8 mouse cellular contexts compared by ENCODE assay signal in the genomic region with DNA sequence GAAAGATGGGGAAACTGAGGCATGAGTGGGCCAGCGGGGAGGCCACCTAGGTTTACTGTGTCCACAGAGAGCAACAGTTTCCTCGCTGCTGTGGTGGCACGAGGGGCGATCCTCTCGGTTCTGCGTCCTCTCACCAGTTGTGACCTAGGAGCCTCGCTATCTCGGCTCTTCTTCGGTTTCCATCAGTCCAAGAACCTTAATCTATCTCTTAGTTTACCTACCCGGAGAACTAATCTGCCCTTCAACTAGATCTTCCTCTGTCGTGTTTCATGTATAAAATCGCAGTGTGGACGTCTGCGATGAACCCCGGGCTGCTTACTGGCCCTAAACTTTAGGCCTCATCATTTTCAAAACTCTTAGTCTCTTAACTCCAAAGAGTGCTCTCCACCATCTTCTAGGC. TPM values are rescaled to one million over a fixed set of nuclear protein-coding genes. Genes with fewer than 3 reads are reported as not detected.
DNase-seq lines count a peak whose midpoint lies in the region; ATAC-seq and TF ChIP-seq lines count a peak whose summit lies in the region.

No protein-coding gene starts in this region.

- H3K9me3 ChIP-seq in lung, postnatal 0 days (ENCODE audit: low read length), result no peaks in the 10 kb centered on the region
- no peaks in the 10 kb centered on the region for H3K9me3 ChIP-seq in embryonic facial prominence, embryonic 13.5 days
- no peaks in the 10 kb centered on the region for H3K9me3 ChIP-seq in limb, embryonic 10.5 days (replicated peaks)

- no peaks in the 10 kb centered on the region; the same call in 1 of the 2 replicates for H3K4me1 ChIP-seq in lung, postnatal 0 days (ENCODE audit: insufficient read depth, low read depth, low read length)
- H3K4me1 ChIP-seq in embryonic facial prominence, embryonic 13.5 days, result peaks cover 25% of the 10 kb centered on the region
- H3K4me1 ChIP-seq in limb, embryonic 10.5 days, result peaks cover 26% of the 10 kb centered on the region

- TF ChIP-seq EP300 in lung, postnatal 0 days (IDR thresholded peaks at IDR 0.05), result no peak

- no peak for ATAC-seq in lung, postnatal 0 days
- ATAC-seq in embryonic facial prominence, embryonic 13.5 days (ENCODE audit: insufficient number of reproducible peaks, insufficient read depth, low FRiP score, low TSS enrichment, low read depth), result no peak
- ATAC-seq in neutrophil, adult 5-6 weeks (ENCODE audit: extremely low read depth, insufficient number of reproducible peaks, low FRiP score, poor library complexity, severe bottlenecking), result peak; percentile 1; the same call in 1 of the 2 replicates

- peak overlapping the region; percentile 81 for H3K4me2 ChIP-seq in lung, postnatal 0 days (replicated peaks; ENCODE audit: low read depth, low read length)
- H3K4me2 ChIP-seq in embryonic facial prominence, embryonic 13.5 days, result peak overlapping the region; percentile 80

- H3K4me3 ChIP-seq in lung, postnatal 0 days (ENCODE audit: low read depth, low read length), result peak overlapping the region; percentile 84
- H3K4me3 ChIP-seq in embryonic facial prominence, embryonic 13.5 days, result peak overlapping the region; percentile 93
- peak overlapping the region; percentile 81 for H3K4me3 ChIP-seq in limb, embryonic 10.5 days

- no peaks in the 10 kb centered on the region for H3K36me3 ChIP-seq in lung, postnatal 0 days (ENCODE audit: insufficient read depth, low read length)
- peaks cover 64% of the 10 kb centered on the region for H3K36me3 ChIP-seq in embryonic facial prominence, embryonic 13.5 days
- peaks cover 70% of the 10 kb centered on the region for H3K36me3 ChIP-seq in limb, embryonic 10.5 days

- TF ChIP-seq CTCF in lung, postnatal 0 days (IDR thresholded peaks at IDR 0.05), result no peak

- H3K27me3 ChIP-seq in lung, postnatal 0 days (replicated peaks; ENCODE audit: insufficient read depth, low read length), result no peaks in the 10 kb centered on the region
- no peaks in the 10 kb centered on the region for H3K27me3 ChIP-seq in embryonic facial prominence, embryonic 13.5 days
- H3K27me3 ChIP-seq in limb, embryonic 10.5 days (ENCODE audit: low read depth, poor library complexity, severe bottlenecking), result no peaks in the 10 kb centered on the region

- WGBS in lung, postnatal 0 days, result 8% methylated on average over 14 of the region's 15 CpGs
- WGBS in embryonic facial prominence, embryonic 13.5 days, result 11% methylated on average over 15 of the region's 15 CpGs
- WGBS in limb, embryonic 10.5 days, result 15% methylated on average over 15 of the region's 15 CpGs

- no peak for DNase-seq in lung, postnatal 0 days (ENCODE audit: low spot score)
- no peak for DNase-seq in lung, postnatal 36 days
- no peak for DNase-seq in limb, embryonic 10.5 days (ENCODE audit: low spot score)
- no peak for DNase-seq in adrenal gland, postnatal 36 days
- DNase-seq in kidney, postnatal 36 days, result no peak
- no peak for DNase-seq in retina, embryonic 14.5 days (ENCODE audit: low spot score)

- H3K27ac ChIP-seq in lung, postnatal 0 days (ENCODE audit: low read length), result peak overlapping the region; percentile 83
- peak overlapping the region; percentile 90 for H3K27ac ChIP-seq in embryonic facial prominence, embryonic 13.5 days
- peak overlapping the region; percentile 93 for H3K27ac ChIP-seq in limb, embryonic 10.5 days

- peak overlapping the region; percentile 92 for H3K9ac ChIP-seq in lung, postnatal 0 days (replicated peaks; ENCODE audit: low read depth)
- H3K9ac ChIP-seq in embryonic facial prominence, embryonic 13.5 days, result peak overlapping the region; percentile 96

RNA-seq across cellular contexts. Expression of a gene that starts 0.6 kb away (rescaled TPM):
- not detected in 2 replicates for polyA plus RNA-seq in lung, postnatal 0 days (2015; fragmentation: Nextera tagmentation; extraction: Ambion mirVana)
- 0.22 and 0.58 TPM in 2 replicates for polyA plus RNA-seq in embryonic facial prominence, embryonic 13.5 days (2015; fragmentation: Nextera tagmentation; extraction: Ambion mirVana)
- 0.08 and 0.14 TPM in 2 replicates for polyA plus RNA-seq in limb, embryonic 10.5 days (2016; fragmentation: Nextera tagmentation; extraction: Ambion mirVana)
- total RNA-seq in neutrophil, adult 5-6 weeks (2017), result 0.25 TPM in 1 of 2 replicates, not detected in the other
- total RNA-seq in adrenal gland, postnatal 36 days (2021), result under 1 TPM; 0.33 to 0.46 TPM

RNA-seq across cellular contexts. Expression of a gene that starts 0.7 kb away (rescaled TPM):
- 49.8 and 56.6 TPM in 2 replicates for polyA plus RNA-seq in lung, postnatal 0 days (2015; fragmentation: Nextera tagmentation; extraction: Ambion mirVana)
- 63.5 and 66.8 TPM in 2 replicates for polyA plus RNA-seq in embryonic facial prominence, embryonic 13.5 days (2015; fragmentation: Nextera tagmentation; extraction: Ambion mirVana)
- polyA plus RNA-seq in limb, embryonic 10.5 days (2016; fragmentation: Nextera tagmentation; extraction: Ambion mirVana), result 40.9 and 44.6 TPM in 2 replicates
- 15.1 and 19.3 TPM in 2 replicates for total RNA-seq in neutrophil, adult 5-6 weeks (2017)
- 10 to 100 TPM; 40.4 to 58.4 TPM for total RNA-seq in adrenal gland, postnatal 36 days (2021)

RNA-seq across cellular contexts. Expression of a gene that starts 6.2 kb away (rescaled TPM):
- polyA plus RNA-seq in lung, postnatal 0 days (2015; fragmentation: Nextera tagmentation; extraction: Ambion mirVana), result 90.3 and 91.4 TPM in 2 replicates
- polyA plus RNA-seq in embryonic facial prominence, embryonic 13.5 days (2015; fragmentation: Nextera tagmentation; extraction: Ambion mirVana), result 148 and 157 TPM in 2 replicates
- polyA plus RNA-seq in limb, embryonic 10.5 days (2016; fragmentation: Nextera tagmentation; extraction: Ambion mirVana), result 224 and 228 TPM in 2 replicates
- total RNA-seq in neutrophil, adult 5-6 weeks (2017), result 29.0 and 39.9 TPM in 2 replicates
- total RNA-seq in adrenal gland, postnatal 36 days (2021), result 10 to 100 TPM; 68.3 to 73.5 TPM

RNA-seq across cellular contexts. Expression of a gene that starts 9.5 kb away (rescaled TPM):
- polyA plus RNA-seq in lung, postnatal 0 days (2015; fragmentation: Nextera tagmentation; extraction: Ambion mirVana), result 0.31 TPM in 2 replicates
- 3.5 and 3.8 TPM in 2 replicates for polyA plus RNA-seq in embryonic facial prominence, embryonic 13.5 days (2015; fragmentation: Nextera tagmentation; extraction: Ambion mirVana)
- 0.58 and 0.80 TPM in 2 replicates for polyA plus RNA-seq in limb, embryonic 10.5 days (2016; fragmentation: Nextera tagmentation; extraction: Ambion mirVana)
- 0.25 and 0.35 TPM in 2 replicates for total RNA-seq in neutrophil, adult 5-6 weeks (2017)
- 1 to 10 TPM; 1.3 to 2.3 TPM for total RNA-seq in adrenal gland, postnatal 36 days (2021)

RNA-seq across cellular contexts. Expression of a gene that starts 34.0 kb away (rescaled TPM):
- 0.42 and 0.44 TPM in 2 replicates for polyA plus RNA-seq in lung, postnatal 0 days (2015; fragmentation: Nextera tagmentation; extraction: Ambion mirVana)
- 1.3 and 2.1 TPM in 2 replicates for polyA plus RNA-seq in embryonic facial prominence, embryonic 13.5 days (2015; fragmentation: Nextera tagmentation; extraction: Ambion mirVana)
- 0.09 and 0.10 TPM in 2 replicates for polyA plus RNA-seq in limb, embryonic 10.5 days (2016; fragmentation: Nextera tagmentation; extraction: Ambion mirVana)
- total RNA-seq in neutrophil, adult 5-6 weeks (2017), result 0.25 and 1.0 TPM in 2 replicates
- 1 to 10 TPM; 1.3 to 3.9 TPM for total RNA-seq in adrenal gland, postnatal 36 days (2021)
